Mouse (Mus musculus) urinary bladder, postnatal 25 days (tissue): ENCODE data around the gene Slc35e4.

Experiments used
- DNase-seq: peaks from one replicate; pipeline ENCODE4 v3.0.0; 2022; ENCODE audit warnings: low spot score

Slc35e4 gene

DNA sequence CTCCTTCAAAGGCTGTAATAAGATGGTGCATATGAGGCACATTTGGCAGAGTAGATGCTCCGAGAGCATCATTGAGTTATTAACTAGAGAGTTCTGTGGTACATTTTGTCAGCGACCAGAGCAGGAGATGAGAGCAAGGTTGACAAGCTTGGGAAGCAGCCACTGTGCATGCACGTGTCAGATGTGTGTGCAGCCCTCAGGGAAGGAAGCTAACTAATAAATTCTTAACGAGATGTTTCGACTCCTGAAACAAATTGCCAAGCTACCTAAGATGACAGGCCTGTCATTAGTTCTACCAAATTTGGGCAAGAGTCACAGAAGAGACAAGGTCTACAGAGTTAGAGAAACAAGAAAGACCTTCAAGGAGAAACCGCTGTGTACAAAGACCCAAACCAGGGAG is 50.1 kb downstream of the Slc35e4 start:
- no peak for DNase-seq

DNA sequence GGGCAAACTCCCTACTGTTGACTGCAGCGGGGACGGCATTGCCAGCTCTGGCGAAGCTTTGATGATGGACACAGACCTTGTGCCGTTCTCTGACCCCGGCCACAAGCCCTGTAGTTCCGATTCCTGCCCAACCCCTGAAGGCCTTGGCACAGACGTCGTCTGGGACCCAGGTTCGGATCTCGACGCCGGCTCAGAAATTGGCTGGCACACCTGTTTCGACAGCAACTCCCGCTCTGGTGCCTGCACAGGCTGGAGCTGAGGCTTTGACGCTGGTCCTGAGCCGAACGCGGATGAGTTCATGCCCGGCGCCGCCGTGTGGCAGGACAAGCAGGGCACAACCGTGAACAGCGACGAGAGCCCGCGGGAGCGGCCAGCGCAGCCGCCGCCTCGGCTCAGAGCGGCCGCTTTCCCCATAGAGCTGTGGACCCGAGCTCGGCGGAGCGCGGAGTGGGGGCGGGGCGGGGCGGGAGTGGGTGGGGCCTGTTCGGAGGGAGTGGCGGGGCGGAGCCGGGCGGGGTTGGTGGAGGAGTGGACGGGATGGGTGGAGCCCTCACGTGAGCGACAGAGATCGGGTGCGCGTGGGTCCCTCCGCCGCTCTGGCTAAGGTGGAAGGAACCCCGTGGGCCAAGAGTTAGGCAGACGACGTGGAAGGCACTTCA is 50.9 kb downstream of the Slc35e4 start, which contains the start of gene Osbp2:
Gene Osbp2 (minus strand): TSS at position 450 of the 659 bp plus-strand sequence.
- DNase-seq, result peak; percentile 56

DNA sequence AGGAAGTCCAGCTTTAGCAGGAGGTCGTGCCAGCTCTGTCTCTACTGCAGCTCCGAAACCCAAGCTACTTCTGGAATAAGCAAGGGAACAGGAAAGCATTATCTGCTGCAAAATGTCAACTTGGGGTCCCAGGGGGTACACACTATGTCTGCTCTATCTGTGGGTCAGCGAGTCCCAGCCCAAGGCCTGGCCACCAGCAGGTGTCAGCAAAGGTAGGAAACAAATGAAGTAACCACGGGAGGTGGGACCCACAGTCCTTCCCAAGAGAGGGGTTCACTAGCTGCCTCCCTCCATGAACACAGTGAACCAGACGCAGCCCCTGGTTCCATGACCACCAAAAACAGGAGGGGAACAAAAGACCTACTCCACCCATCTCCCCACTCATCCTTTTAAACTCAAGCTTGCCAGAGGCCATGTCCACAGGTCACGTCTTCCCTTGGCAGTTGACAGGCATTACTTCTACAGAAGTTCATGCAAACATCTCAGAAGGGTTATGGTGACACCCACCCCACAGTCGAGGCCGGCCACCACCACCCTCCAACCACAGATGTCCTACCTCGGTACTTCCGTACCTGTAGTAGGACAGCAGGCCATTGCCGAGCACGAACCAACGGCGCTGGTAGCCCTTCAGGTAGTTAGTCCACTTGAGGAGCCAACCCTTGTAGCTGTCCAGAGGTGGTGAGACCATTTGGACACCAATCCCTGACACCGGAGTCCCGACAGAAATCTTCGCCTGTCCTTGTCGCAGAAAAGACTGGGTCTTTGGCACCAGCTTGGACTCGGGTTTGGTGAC is 51.6 kb downstream of the Slc35e4 start:
- no peak for DNase-seq

DNA sequence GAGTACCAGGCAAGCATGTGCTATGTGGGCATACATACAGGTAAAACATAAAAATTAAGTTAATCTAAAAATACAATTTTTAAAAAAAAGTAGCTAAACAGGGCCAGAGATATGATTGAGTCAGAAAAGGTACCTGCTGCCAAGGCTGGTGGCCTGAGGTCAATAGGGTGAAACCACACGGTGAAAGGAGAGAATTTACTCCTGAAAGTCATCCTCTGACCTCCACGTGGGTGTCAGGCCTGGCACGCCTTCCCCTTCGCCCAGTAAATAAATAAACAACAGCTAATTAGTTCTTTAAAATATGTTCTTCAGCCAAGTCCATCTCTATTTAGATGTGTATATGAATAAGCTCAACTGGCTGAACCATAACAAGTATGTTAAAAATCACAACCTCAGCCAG is 54.1 kb downstream of the Slc35e4 start:
- DNase-seq, result no peak

DNA sequence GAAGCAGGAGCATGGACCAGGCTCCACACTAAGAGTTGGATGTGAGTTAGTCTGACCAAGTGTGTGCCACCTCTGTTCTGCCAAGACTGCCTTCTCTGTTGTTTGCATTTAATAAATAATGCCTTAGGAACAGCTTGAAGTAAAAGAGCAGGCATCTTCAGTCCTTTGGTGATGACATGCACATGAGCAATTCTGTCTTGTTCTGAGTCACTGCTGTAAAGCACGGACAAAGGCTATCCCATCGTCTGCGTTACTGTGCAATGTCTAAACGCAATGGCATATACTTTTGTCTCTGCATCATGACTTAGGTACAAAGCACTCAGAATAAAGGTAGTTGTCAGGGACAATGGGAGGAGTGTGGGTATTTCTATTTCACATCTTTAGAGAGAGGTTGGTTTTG is 54.7 kb downstream of the Slc35e4 start:
- DNase-seq, result no peak

DNA sequence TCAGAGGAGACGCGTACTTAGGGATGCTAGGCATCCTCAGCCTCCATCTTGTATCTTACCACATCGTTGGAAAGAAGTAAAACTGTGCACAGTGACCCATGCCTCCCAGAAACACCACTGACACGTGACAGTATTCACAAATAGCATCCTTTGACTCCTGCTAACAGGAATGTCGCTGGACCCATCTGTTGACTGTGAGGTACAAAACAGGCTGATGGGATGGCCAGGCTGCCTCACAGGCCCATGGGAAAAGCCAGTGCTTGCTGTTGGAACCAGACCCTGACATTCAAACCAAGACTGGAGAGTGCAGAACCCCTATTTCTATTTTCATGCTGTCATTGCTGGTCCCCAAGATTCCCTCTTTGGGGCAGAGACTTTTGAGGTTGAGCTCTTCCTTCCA is 56.6 kb downstream of the Slc35e4 start:
- no peak for DNase-seq
